Mouse (Mus musculus): ENCODE data around the gene Ptprc. TPM values are rescaled to one million over a fixed set of nuclear protein-coding genes. Genes with fewer than 3 reads are reported as not detected.

Gene Ptprc
- polyA plus RNA-seq, 1 experiment = 15.1 TPM

- H3K27ac ChIP-seq (ENCODE audit: insufficient read depth, low read depth, low read length) = no peak overlapping the region
- 90% methylated on average over 1 of the region's 1 CpGs for WGBS
- no peaks in the 10 kb centered on the region for H3K27me3 ChIP-seq (ENCODE audit: control insufficient read depth, insufficient read depth, low read length)
- H3K4me1 ChIP-seq (ENCODE audit: control insufficient read depth, insufficient read depth, insufficient read length, low read length) = no peaks in the 10 kb centered on the region
- H3K36me3 ChIP-seq (ENCODE audit: control insufficient read depth, insufficient read depth, low read length) = peaks cover 3% of the 10 kb centered on the region; the same call in 1 of the 2 replicates
- H3K4me3 ChIP-seq (ENCODE audit: low read depth, low read length) = no peak overlapping the region
- TF ChIP-seq POLR2A (IDR thresholded peaks at IDR 0.05; ENCODE audit: low read depth, low read length) (no peak), CTCF (IDR thresholded peaks at IDR 0.05; ENCODE audit: extremely low read depth, insufficient read length, insufficient replicate concordance, low read depth, low read length) (no peak)
These were observed 95.2 kb downstream of the Ptprc start for GRCm38 (mm10) chr1:138080308-138080707.

GRCm38 (mm10) chr1:138044196-138044945, 131.1 kb downstream of the Ptprc start:
- no peak for TF ChIP-seq POLR2A (IDR thresholded peaks at IDR 0.05; ENCODE audit: low read depth, low read length)
- Histone ChIP-seq H3K36me3 (ENCODE audit: control insufficient read depth, insufficient read depth, low read length) (no peaks in the 10 kb centered on the region), H3K4me1 (ENCODE audit: control insufficient read depth, insufficient read depth, insufficient read length, low read length) (no peaks in the 10 kb centered on the region), H3K27me3 (ENCODE audit: control insufficient read depth, insufficient read depth, low read length) (no peaks in the 10 kb centered on the region), H3K4me3 (ENCODE audit: low read depth, low read length) (no peak overlapping the region), H3K27ac (ENCODE audit: insufficient read depth, low read depth, low read length) (no peak overlapping the region)
- 32% methylated on average over 10 of the region's 10 CpGs for WGBS

- Histone ChIP-seq H3K36me3 (ENCODE audit: control insufficient read depth, insufficient read depth, low read length) (no peaks in the 10 kb centered on the region), H3K27me3 (ENCODE audit: control insufficient read depth, insufficient read depth, low read length) (no peaks in the 10 kb centered on the region), H3K27ac (ENCODE audit: insufficient read depth, low read depth, low read length) (no peak overlapping the region), H3K4me3 (ENCODE audit: low read depth, low read length) (no peak overlapping the region), H3K4me1 (ENCODE audit: control insufficient read depth, insufficient read depth, insufficient read length, low read length) (no peaks in the 10 kb centered on the region)
- WGBS = 55% methylated on average over 5 of the region's 5 CpGs
- no peak for TF ChIP-seq CTCF (IDR thresholded peaks at IDR 0.05; ENCODE audit: extremely low read depth, insufficient read length, insufficient replicate concordance, low read depth, low read length)
- TF ChIP-seq POLR2A (IDR thresholded peaks at IDR 0.05; ENCODE audit: low read depth, low read length) = no peak
These were observed 135.0 kb downstream of the Ptprc start for GRCm38 (mm10) chr1:138040556-138040955.

- H3K27me3 ChIP-seq (ENCODE audit: control insufficient read depth, insufficient read depth, low read length) = no peaks in the 10 kb centered on the region
- WGBS = 27% methylated on average over 1 of the region's 1 CpGs
- no peaks in the 10 kb centered on the region for H3K36me3 ChIP-seq (ENCODE audit: control insufficient read depth, insufficient read depth, low read length)
- H3K27ac ChIP-seq (ENCODE audit: insufficient read depth, low read depth, low read length) = no peak overlapping the region
- H3K4me1 ChIP-seq (ENCODE audit: control insufficient read depth, insufficient read depth, insufficient read length, low read length) = no peaks in the 10 kb centered on the region
- H3K4me3 ChIP-seq (ENCODE audit: low read depth, low read length) = no peak overlapping the region
- TF ChIP-seq POLR2A (IDR thresholded peaks at IDR 0.05; ENCODE audit: low read depth, low read length) (no peak), CTCF (IDR thresholded peaks at IDR 0.05; ENCODE audit: extremely low read depth, insufficient read length, insufficient replicate concordance, low read depth, low read length) (no peak)
These were observed 136.3 kb downstream of the Ptprc start for GRCm38 (mm10) chr1:138039201-138039600.

- Histone ChIP-seq H3K4me1 (ENCODE audit: control insufficient read depth, insufficient read depth, insufficient read length, low read length) (no peaks in the 10 kb centered on the region), H3K36me3 (ENCODE audit: control insufficient read depth, insufficient read depth, low read length) (no peaks in the 10 kb centered on the region), H3K4me3 (ENCODE audit: low read depth, low read length) (no peak overlapping the region), H3K27ac (ENCODE audit: insufficient read depth, low read depth, low read length) (no peak overlapping the region), H3K27me3 (ENCODE audit: control insufficient read depth, insufficient read depth, low read length) (no peaks in the 10 kb centered on the region)
- TF ChIP-seq POLR2A (IDR thresholded peaks at IDR 0.05; ENCODE audit: low read depth, low read length) (no peak), CTCF (IDR thresholded peaks at IDR 0.05; ENCODE audit: extremely low read depth, insufficient read length, insufficient replicate concordance, low read depth, low read length) (no peak)
- 70% methylated on average over 5 of the region's 5 CpGs for WGBS
These were observed 138.0 kb downstream of the Ptprc start for GRCm38 (mm10) chr1:138037484-138037883.

- Histone ChIP-seq H3K27ac (ENCODE audit: insufficient read depth, low read depth, low read length) (no peak overlapping the region), H3K27me3 (ENCODE audit: control insufficient read depth, insufficient read depth, low read length) (no peaks in the 10 kb centered on the region), H3K4me1 (ENCODE audit: control insufficient read depth, insufficient read depth, insufficient read length, low read length) (no peaks in the 10 kb centered on the region), H3K4me3 (ENCODE audit: low read depth, low read length) (no peak overlapping the region), H3K36me3 (ENCODE audit: control insufficient read depth, insufficient read depth, low read length) (no peaks in the 10 kb centered on the region)
- 51% methylated on average over 4 of the region's 4 CpGs for WGBS
- TF ChIP-seq CTCF (IDR thresholded peaks at IDR 0.05; ENCODE audit: extremely low read depth, insufficient read length, insufficient replicate concordance, low read depth, low read length) = no peak
- TF ChIP-seq POLR2A (IDR thresholded peaks at IDR 0.05; ENCODE audit: low read depth, low read length) = no peak
These were observed 145.9 kb downstream of the Ptprc start for GRCm38 (mm10) chr1:138029649-138030048.

GRCm38 (mm10) chr1:138025298-138025697, 150.2 kb downstream of the Ptprc start:
- TF ChIP-seq CTCF (IDR thresholded peaks at IDR 0.05; ENCODE audit: extremely low read depth, insufficient read length, insufficient replicate concordance, low read depth, low read length) (no peak), POLR2A (IDR thresholded peaks at IDR 0.05; ENCODE audit: low read depth, low read length) (no peak)
- Histone ChIP-seq H3K4me3 (ENCODE audit: low read depth, low read length) (no peak overlapping the region), H3K27me3 (ENCODE audit: control insufficient read depth, insufficient read depth, low read length) (no peaks in the 10 kb centered on the region), H3K36me3 (ENCODE audit: control insufficient read depth, insufficient read depth, low read length) (no peaks in the 10 kb centered on the region), H3K4me1 (ENCODE audit: control insufficient read depth, insufficient read depth, insufficient read length, low read length) (no peaks in the 10 kb centered on the region), H3K27ac (ENCODE audit: insufficient read depth, low read depth, low read length) (no peak overlapping the region)
- WGBS = 81% methylated on average over 1 of the region's 1 CpGs

Data from small intestine, adult 2 months (tissue).